Mouse (Mus musculus) lung, postnatal 0 days (tissue): ENCODE results near the gene Gnao1.

Experiments used
- CTCF ChIP-seq: IDR thresholded peaks from 2 replicates; pipeline ENCODE4 v1.5.1; 2016; ENCODE audit warnings: antibody characterized with exemption, mild to moderate bottlenecking
- EP300 ChIP-seq: IDR thresholded peaks from 2 replicates; pipeline ENCODE4 v1.6.1; 2016; ENCODE audit warnings: antibody characterized with exemption, mild to moderate bottlenecking, control low read depth

GRCm38 (mm10) chr8:93777605-93778004 is 32.2 kb upstream of the Gnao1 start:
- no peak for TF ChIP-seq CTCF
- TF ChIP-seq EP300 = no peak
